Mouse (Mus musculus): ENCODE measurements around the gene Dchs1.

The Dchs1 gene

DNA sequence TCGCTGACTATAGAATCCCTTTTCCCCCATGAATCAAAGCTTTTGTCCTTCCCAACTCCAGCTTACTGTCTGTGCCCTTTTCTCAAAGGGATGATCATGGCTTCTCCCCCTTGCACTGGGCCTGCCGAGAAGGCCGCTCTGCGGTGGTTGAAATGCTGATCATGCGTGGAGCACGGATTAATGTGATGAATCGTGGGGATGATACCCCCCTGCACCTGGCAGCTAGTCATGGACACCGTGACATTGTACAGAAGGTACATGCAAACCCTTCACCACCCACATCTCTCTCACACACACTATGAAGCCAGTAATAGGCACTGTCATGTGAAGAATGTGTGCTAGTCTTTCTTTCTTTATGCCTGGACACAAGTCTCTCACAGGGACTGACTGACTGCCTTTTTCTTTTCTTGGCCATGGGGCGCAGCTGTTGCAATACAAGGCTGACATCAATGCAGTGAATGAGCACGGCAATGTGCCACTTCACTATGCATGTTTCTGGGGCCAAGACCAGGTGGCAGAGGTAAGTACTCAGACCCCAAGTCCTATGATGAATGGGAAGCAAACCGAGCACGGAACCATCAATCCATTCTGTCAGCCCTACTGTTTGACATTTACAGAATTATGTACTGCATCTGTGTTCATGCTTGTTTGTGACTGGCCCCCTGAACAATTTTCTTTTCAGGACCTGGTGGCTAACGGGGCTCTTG, 47.2 kb downstream of the Dchs1 start:
- 74% methylated on average over 13 of the region's 13 CpGs for WGBS

DNA sequence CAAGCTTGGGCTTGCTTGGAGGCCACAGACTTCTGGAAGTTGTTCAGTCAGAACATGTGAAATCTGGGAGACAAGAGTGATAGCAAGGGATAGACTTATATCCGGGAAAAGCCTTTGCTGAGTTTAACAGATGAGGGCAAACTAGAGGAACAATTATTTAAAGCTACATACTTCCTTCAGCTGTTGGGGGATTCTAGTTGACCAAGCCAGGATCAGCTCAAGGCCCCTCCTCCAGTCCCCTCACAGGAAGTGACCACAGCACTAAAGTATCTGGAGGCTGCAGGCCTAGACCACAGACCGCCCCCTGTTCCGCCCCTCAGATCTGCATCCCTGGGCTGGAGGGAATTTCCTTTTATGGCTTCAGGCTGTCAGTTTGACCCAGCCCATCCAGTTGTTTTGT, 48.5 kb downstream of the Dchs1 start:
- WGBS: 42% methylated on average over 3 of the region's 3 CpGs

DNA sequence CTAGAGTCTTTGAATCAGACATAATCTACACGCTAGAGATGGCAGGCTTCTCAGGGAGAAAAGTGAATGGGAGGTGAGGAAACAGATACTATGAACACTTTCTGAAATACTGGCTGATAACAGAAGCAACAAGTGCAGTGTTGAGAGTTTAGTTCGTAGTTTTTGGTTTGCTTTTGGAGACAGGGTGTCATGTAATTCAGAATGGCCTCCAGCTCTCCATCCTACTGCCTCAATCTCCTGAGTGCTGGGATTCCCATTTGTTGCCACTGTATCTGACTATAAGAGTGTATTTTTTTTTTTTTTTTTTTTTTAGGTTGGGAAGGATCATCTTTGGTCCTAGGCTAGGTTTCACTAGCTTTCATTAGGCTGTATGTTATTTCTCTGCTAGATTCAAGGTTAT, 49.2 kb downstream of the Dchs1 start:
- WGBS: 56% methylated on average over 2 of the region's 2 CpGs

DNA sequence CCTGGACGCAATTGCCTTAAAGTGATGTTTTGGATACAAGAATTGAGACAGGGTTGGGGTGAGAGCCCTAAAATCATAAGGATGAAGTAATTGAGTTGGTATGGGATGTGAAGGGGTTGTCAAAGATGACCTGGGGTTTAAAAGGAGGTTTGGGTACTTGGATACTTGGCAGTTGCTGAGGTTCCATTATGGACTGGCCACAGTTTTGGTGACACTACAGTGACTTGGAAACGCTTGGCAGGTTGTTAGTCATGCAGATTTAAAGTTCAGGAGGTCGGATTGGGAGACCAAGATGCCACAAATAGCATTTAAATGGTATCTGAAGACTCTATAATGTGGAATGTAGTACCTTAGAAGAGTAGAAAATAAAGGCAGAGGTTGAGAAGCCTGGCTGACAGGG, 49.8 kb downstream of the Dchs1 start:
- 27% methylated on average over 3 of the region's 3 CpGs for WGBS

GRCm38 (mm10) chr7:105736911-105737521, 50.4 kb downstream of the Dchs1 start, which contains the start of gene Rrp8:
Rrp8 (minus strand) TSS chr7:105737385.
- WGBS: under 1% methylated on average over 30 of the region's 30 CpGs

DNA sequence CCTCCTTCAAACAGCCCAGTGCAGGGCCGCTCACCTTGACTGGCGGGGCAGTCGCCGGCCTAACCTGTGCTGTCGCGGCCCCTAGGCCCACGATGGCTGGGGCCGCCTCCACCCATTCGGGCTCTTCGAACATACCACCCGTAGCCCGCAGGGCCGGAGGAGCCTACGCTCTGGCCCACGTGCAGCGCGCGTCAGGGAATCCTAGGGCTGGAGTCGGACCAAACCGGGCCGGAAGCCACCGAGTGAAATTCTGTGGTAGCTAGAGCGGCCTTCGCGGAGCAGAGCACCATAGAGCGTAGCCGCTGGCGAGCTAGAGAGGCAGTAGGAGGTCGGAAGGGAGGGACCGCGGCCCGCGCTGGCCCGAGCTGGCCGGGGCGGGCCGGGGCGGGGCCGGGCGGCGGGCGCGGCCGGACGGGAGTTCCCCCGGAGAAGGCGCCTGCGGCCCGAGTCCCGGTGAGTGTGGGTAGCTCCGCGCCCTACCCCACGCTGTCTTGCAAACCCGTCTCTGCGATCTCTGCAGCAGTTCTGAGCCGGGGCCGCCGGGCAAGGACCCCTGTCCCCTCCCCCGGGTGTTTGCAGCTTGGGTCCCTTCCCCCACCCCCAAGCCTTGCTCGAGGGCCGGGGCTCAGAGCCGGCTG, 51.1 kb downstream of the Dchs1 start, which contains the start of gene Ilk:
Gene Ilk, plus strand, starts transcription at position 329 of the 638 bp plus-strand sequence.
- WGBS: under 1% methylated on average over 57 of the region's 62 CpGs

GRCm38 (mm10) chr7:105735464-105735863, 52.0 kb downstream of the Dchs1 start:
- WGBS: 59% methylated on average over 4 of the region's 4 CpGs

- WGBS: 86% methylated on average over 8 of the region's 8 CpGs
Measured at GRCm38 (mm10) chr7:105734826-105735225, 52.6 kb downstream of the Dchs1 start.

DNA sequence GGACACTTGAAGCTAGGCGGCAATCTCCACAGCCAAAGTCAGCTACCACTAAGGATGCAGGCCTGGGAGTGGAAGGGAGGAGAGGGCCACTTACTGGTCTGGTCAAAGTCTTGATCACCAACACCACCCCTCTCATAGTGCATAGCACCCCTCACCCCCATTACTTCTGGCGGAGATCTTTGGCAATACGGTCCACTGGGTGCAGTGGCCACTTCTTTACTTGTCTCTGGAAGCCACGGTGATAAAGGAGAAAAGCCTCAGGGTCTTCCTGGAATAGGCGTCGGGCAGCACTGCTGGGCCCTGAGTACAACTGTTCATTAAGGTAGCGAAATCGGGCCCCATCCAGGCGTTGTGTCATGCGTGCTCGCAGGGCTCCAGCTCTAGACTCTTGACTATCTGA, 53.6 kb downstream of the Dchs1 start:
- 97% methylated on average over 11 of the region's 11 CpGs for whole genome bisulfite sequencing

- WGBS: 37% methylated on average over 6 of the region's 6 CpGs
Measured at GRCm38 (mm10) chr7:105728701-105729428, 58.6 kb downstream of the Dchs1 start.

- WGBS: 89% methylated on average over 4 of the region's 4 CpGs
Measured at GRCm38 (mm10) chr7:105726980-105727325, 60.5 kb downstream of the Dchs1 start.

GRCm38 (mm10) chr7:105726144-105726979, 61.1 kb downstream of the Dchs1 start:
- 78% methylated on average over 4 of the region's 4 CpGs for WGBS

DNA sequence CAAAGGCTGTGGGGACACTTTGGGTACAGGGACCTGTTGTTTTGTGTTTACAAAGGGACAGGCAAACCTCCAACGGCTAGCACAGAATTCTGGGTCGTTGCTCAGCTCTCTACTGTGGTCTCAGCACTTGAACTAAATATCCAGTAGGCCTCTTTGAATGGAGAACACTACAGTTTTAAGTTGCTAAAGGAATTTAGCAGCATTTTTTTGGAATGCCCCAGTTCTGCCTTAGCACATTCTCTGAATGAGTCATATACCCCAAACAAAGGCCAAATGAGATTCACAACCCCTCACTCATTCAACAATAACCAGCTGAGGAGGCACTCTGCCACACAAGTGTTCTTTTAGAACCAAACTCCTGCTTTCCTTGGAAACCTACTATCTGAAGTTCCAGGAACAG, 65.5 kb downstream of the Dchs1 start:
- 55% methylated on average over 2 of the region's 2 CpGs for WGBS

DNA sequence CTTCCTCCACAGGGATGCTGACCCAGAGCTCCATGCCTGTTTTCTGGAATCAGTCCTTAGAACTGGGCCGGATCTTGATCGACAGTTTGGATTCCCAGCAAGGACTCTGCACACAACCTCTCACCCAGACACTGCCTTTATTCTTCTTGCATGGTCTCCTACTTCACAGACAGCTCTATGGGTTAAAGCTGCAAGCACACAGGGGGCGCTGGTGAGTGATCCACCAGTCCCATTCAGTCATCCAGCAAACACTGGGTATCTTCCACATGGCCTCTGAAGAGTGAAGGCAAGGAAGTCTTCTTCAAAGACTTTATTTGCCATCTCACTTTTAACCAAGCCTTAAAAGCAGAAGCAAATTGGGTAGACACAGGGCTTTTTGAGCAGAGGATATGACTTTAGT, 72.1 kb downstream of the Dchs1 start:
- WGBS: 60% methylated on average over 3 of the region's 3 CpGs

GRCm38 (mm10) chr7:105708733-105709132, 78.7 kb downstream of the Dchs1 start:
- WGBS: 92% methylated on average over 5 of the region's 5 CpGs

- 83% methylated on average over 4 of the region's 4 CpGs for WGBS
Measured at GRCm38 (mm10) chr7:105703816-105704215, 83.6 kb downstream of the Dchs1 start.

GRCm38 (mm10) chr7:105703184-105703583, 84.3 kb downstream of the Dchs1 start:
- WGBS: 69% methylated on average over 16 of the region's 16 CpGs
